Mouse (Mus musculus) cortical plate, adult 2 months (tissue): ENCODE data around the gene Myb.

ENCODE experiments used
- CTCF ChIP-seq: fragments of 200-500 bp; IDR thresholded peaks from 2 replicates; pipeline ENCODE4 v1.5.1; 2011; ENCODE audit warnings: mild to moderate bottlenecking, control low read depth, low read length; ENCODE audit not compliant: insufficient read depth; ENCODE audit errors: extremely low read depth
- POLR2A ChIP-seq: fragments of 200-500 bp; IDR thresholded peaks from 2 replicates; pipeline ENCODE4 v1.6.1; 2011; ENCODE audit warnings: mild to moderate bottlenecking, low read length, control low read depth; ENCODE audit not compliant: insufficient read depth; ENCODE audit errors: extremely low read depth

- TF ChIP-seq POLR2A, result no peak
- no peak for TF ChIP-seq CTCF
Observed at GRCm38 (mm10) chr10:21089541-21089940, 71.2 kb downstream of the Myb start.
